Mouse (Mus musculus) bone marrow macrophage, adult 2 months (primary cell): Measurements from ENCODE around the gene Traf7. TPM values are rescaled to one million over a fixed set of nuclear protein-coding genes. Genes with fewer than 3 reads are reported as not detected.

Experiments used
- H3K27ac ChIP-seq: 2 replicates; pipeline ENCODE4 v1.5.1; 2012; ENCODE audit warnings: low read depth, low read length; ENCODE audit not compliant: insufficient read depth
- H3K4me1 ChIP-seq: 2 replicates; pipeline ENCODE4 v1.6.1; 2012; ENCODE audit warnings: low read length; ENCODE audit not compliant: control insufficient read depth, insufficient read depth
- H3K4me3 ChIP-seq: 2 replicates; pipeline ENCODE4 v1.5.1; 2012; ENCODE audit warnings: mild to moderate bottlenecking, low read length, moderate library complexity; ENCODE audit not compliant: insufficient read depth
- CTCF ChIP-seq: IDR thresholded peaks from 2 replicates; pipeline ENCODE4 v1.5.1; 2012; ENCODE audit warnings: low read depth, mild to moderate bottlenecking, low read length, moderate library complexity
- POLR2A ChIP-seq: IDR thresholded peaks from 2 replicates; pipeline ENCODE4 v1.6.1; 2012; ENCODE audit warnings: mild to moderate bottlenecking, low read depth, low read length, borderline replicate concordance
- polyA plus RNA-seq: library from polyadenylated mRNA; stranded (reverse); fragments of >200 nt; gene quantifications from 2 replicates; pipeline ENCODE4 v1.2.4, GENCODE M21; 2012; ENCODE audit not compliant: missing spikeins, insufficient read depth, insufficient read length

Gene Traf7
- polyA plus RNA-seq, 1 experiment: 102 TPM

- no peaks in the 10 kb centered on the region for H3K4me1 ChIP-seq
- TF ChIP-seq CTCF (no peak), POLR2A (no peak)
- no peak overlapping the region for H3K27ac ChIP-seq
- H3K4me3 ChIP-seq: no peak overlapping the region
These were observed 14.1 kb downstream of the Traf7 start for GRCm38 (mm10) chr17:24513609-24514008.

- TF ChIP-seq POLR2A (no peak), CTCF (no peak)
These were observed 19.8 kb downstream of the Traf7 start for GRCm38 (mm10) chr17:24507806-24508460.

GRCm38 (mm10) chr17:24507129-24507664, 20.5 kb downstream of the Traf7 start:
- H3K27ac ChIP-seq: no peak overlapping the region
- TF ChIP-seq POLR2A (no peak), CTCF (no peak)
- H3K4me3 ChIP-seq: no peak overlapping the region
- no peaks in the 10 kb centered on the region for H3K4me1 ChIP-seq

More at GRCm38 (mm10) chr17:24507806-24508460, 19.8 kb downstream of the Traf7 start:
- Histone ChIP-seq H3K27ac (no peak overlapping the region), H3K4me3 (no peak overlapping the region), H3K4me1 (no peaks in the 10 kb centered on the region)

- Histone ChIP-seq H3K4me1 (no peaks in the 10 kb centered on the region), H3K27ac (no peak overlapping the region), H3K4me3 (no peak overlapping the region)
- no peak for TF ChIP-seq POLR2A
- no peak for TF ChIP-seq CTCF
These were observed 21.2 kb downstream of the Traf7 start for GRCm38 (mm10) chr17:24506332-24507070.

GRCm38 (mm10) chr17:24505286-24505955, 22.3 kb downstream of the Traf7 start:
- H3K27ac ChIP-seq: no peak overlapping the region
- H3K4me3 ChIP-seq: no peak overlapping the region
- H3K4me1 ChIP-seq: no peaks in the 10 kb centered on the region
- TF ChIP-seq POLR2A (no peak), CTCF (no peak)

GRCm38 (mm10) chr17:24504085-24504484, 23.7 kb downstream of the Traf7 start:
- Histone ChIP-seq H3K4me3 (no peak overlapping the region), H3K4me1 (no peaks in the 10 kb centered on the region), H3K27ac (no peak overlapping the region)
- TF ChIP-seq CTCF (no peak), POLR2A (no peak)

- TF ChIP-seq CTCF: no peak
- TF ChIP-seq POLR2A: no peak
- Histone ChIP-seq H3K4me1 (no peaks in the 10 kb centered on the region), H3K4me3 (no peak overlapping the region), H3K27ac (no peak overlapping the region)
These were observed 25.5 kb downstream of the Traf7 start for GRCm38 (mm10) chr17:24502208-24502607.

- no peaks in the 10 kb centered on the region for H3K4me1 ChIP-seq
- no peak overlapping the region for H3K4me3 ChIP-seq
- H3K27ac ChIP-seq: no peak overlapping the region
- no peak for TF ChIP-seq CTCF
- TF ChIP-seq POLR2A: no peak
These were observed 31.7 kb downstream of the Traf7 start for GRCm38 (mm10) chr17:24496026-24496425.

- TF ChIP-seq CTCF (no peak), POLR2A (no peak)
- H3K4me3 ChIP-seq: no peak overlapping the region
- no peak overlapping the region for H3K27ac ChIP-seq
- no peaks in the 10 kb centered on the region for H3K4me1 ChIP-seq
These were observed 32.3 kb downstream of the Traf7 start for GRCm38 (mm10) chr17:24495443-24495842.
